Mouse (Mus musculus) liver, embryonic 12.5 days (tissue): Measurements from ENCODE around the gene Mdk. TPM values are rescaled to one million over a fixed set of nuclear protein-coding genes. Genes with fewer than 3 reads are reported as not detected.

ENCODE experiments used
- ATAC-seq: fragments of 200-750 bp; cut with Nextera tagmentation; 2 replicates; pipeline ENCODE4 v1.8.0; 2017; ENCODE audit warnings: moderate number of reproducible peaks, mild to moderate bottlenecking, moderate library complexity
- H3K27ac ChIP-seq: fragments of 300-500 bp; sonication (generic); 2 replicates; pipeline ENCODE4 v1.5.1; 2016; ENCODE audit warnings: mild to moderate bottlenecking
- H3K27me3 ChIP-seq: fragments of 300-500 bp; sonication (generic); replicated peaks from 2 replicates; pipeline ENCODE4 v1.6.1; 2016; ENCODE audit warnings: mild to moderate bottlenecking, moderate library complexity
- H3K36me3 ChIP-seq: fragments of 300-500 bp; sonication (generic); 2 replicates; pipeline ENCODE4 v1.6.1; 2016; ENCODE audit warnings: mild to moderate bottlenecking, moderate library complexity
- H3K4me1 ChIP-seq: fragments of 300-500 bp; sonication (generic); 2 replicates; pipeline ENCODE4 v1.6.1; 2016
- H3K4me2 ChIP-seq: fragments of 300-500 bp; sonication (generic); 2 replicates; pipeline ENCODE4 v1.6.1; 2016; ENCODE audit warnings: mild to moderate bottlenecking, moderate library complexity
- H3K4me3 ChIP-seq: fragments of 300-500 bp; sonication (generic); 2 replicates; pipeline ENCODE4 v1.5.1; 2016; ENCODE audit warnings: mild to moderate bottlenecking, moderate library complexity
- H3K9ac ChIP-seq: fragments of 300-500 bp; sonication (generic); 2 replicates; pipeline ENCODE4 v1.6.1; 2016; ENCODE audit warnings: mild to moderate bottlenecking, moderate library complexity
- H3K9me3 ChIP-seq: fragments of 300-500 bp; sonication (generic); replicated peaks from 2 replicates; pipeline ENCODE4 v1.6.1; 2016; ENCODE audit warnings: mild to moderate bottlenecking, moderate library complexity
- WGBS: fragments of 180-500 bp; shearing (Covaris S2); methylation state at CpG from one replicate; pipeline ENCODE4 v1.1.7; 2016; ENCODE audit not compliant: insufficient replicate concordance; 5-methylcytosine and 5-hydroxymethylcytosine counted together
- polyA plus RNA-seq: library from polyadenylated mRNA; unstranded; fragments of >200 nt; fragmentation: Nextera tagmentation; extraction: Ambion mirVana; gene quantifications from 2 replicates; pipeline ENCODE4 v1.2.1, GENCODE M21; 2016

Mdk gene
- polyA plus RNA-seq, 1 experiment from 2014 or later: 140 TPM

GRCm38 (mm10) chr2:91920130-91920529 lies 12.0 kb downstream of the Mdk start:
- H3K4me3 ChIP-seq: no peak overlapping the region
- ATAC-seq: no peak
- no peaks in the 10 kb centered on the region for H3K9me3 ChIP-seq
- no peak overlapping the region for H3K9ac ChIP-seq
- 49% methylated on average over 4 of the region's 4 CpGs for WGBS
- H3K4me1 ChIP-seq: peaks cover 59% of the 10 kb centered on the region
- H3K36me3 ChIP-seq: peaks cover 26% of the 10 kb centered on the region
- peaks cover 58% of the 10 kb centered on the region for H3K27me3 ChIP-seq
- H3K27ac ChIP-seq: no peak overlapping the region
- H3K4me2 ChIP-seq: no peak overlapping the region

GRCm38 (mm10) chr2:91917096-91917495 lies 15.0 kb downstream of the Mdk start:
- H3K9me3 ChIP-seq: no peaks in the 10 kb centered on the region
- H3K27ac ChIP-seq: peak overlapping the region; percentile 57
- no peak for ATAC-seq
- 76% methylated on average over 7 of the region's 7 CpGs for WGBS
- H3K4me2 ChIP-seq: no peak overlapping the region
- peaks cover 66% of the 10 kb centered on the region for H3K4me1 ChIP-seq
- H3K9ac ChIP-seq: no peak overlapping the region
- peaks cover 55% of the 10 kb centered on the region for H3K36me3 ChIP-seq
- H3K4me3 ChIP-seq: no peak overlapping the region
- H3K27me3 ChIP-seq: peaks cover 28% of the 10 kb centered on the region

- Histone ChIP-seq H3K9me3 (no peaks in the 10 kb centered on the region), H3K27ac (peak overlapping the region; percentile 57), H3K36me3 (peaks cover 61% of the 10 kb centered on the region), H3K4me2 (peak overlapping the region; percentile 3; the same call in 1 of the 2 replicates), H3K9ac (no peak overlapping the region), H3K27me3 (peaks cover 21% of the 10 kb centered on the region), H3K4me3 (no peak overlapping the region), H3K4me1 (peaks cover 60% of the 10 kb centered on the region)
- WGBS: 30% methylated on average over 7 of the region's 7 CpGs
- peak; percentile 77 for ATAC-seq
Measured at GRCm38 (mm10) chr2:91916346-91916977, 15.6 kb downstream of the Mdk start.

- Histone ChIP-seq H3K27me3 (no peaks in the 10 kb centered on the region), H3K4me2 (no peak overlapping the region), H3K27ac (no peak overlapping the region), H3K9me3 (no peaks in the 10 kb centered on the region), H3K36me3 (peaks cover 78% of the 10 kb centered on the region), H3K9ac (no peak overlapping the region), H3K4me3 (no peak overlapping the region), H3K4me1 (peaks cover 53% of the 10 kb centered on the region)
- no peak for ATAC-seq
- 68% methylated on average over 7 of the region's 7 CpGs for WGBS
Measured at GRCm38 (mm10) chr2:91913328-91914110, 18.6 kb downstream of the Mdk start.

GRCm38 (mm10) chr2:91912616-91913015 lies 19.5 kb downstream of the Mdk start:
- Histone ChIP-seq H3K4me2 (no peak overlapping the region), H3K36me3 (peaks cover 75% of the 10 kb centered on the region), H3K27ac (no peak overlapping the region), H3K4me1 (peaks cover 51% of the 10 kb centered on the region), H3K4me3 (no peak overlapping the region), H3K9me3 (no peaks in the 10 kb centered on the region), H3K9ac (no peak overlapping the region), H3K27me3 (no peaks in the 10 kb centered on the region)
- 54% methylated on average over 3 of the region's 3 CpGs for WGBS
- no peak for ATAC-seq

- no peak for ATAC-seq
- Histone ChIP-seq H3K36me3 (peaks cover 58% of the 10 kb centered on the region), H3K9ac (no peak overlapping the region), H3K27ac (no peak overlapping the region), H3K4me1 (peaks cover 5% of the 10 kb centered on the region; the same call in 1 of the 2 replicates), H3K27me3 (no peaks in the 10 kb centered on the region), H3K9me3 (no peaks in the 10 kb centered on the region), H3K4me3 (no peak overlapping the region), H3K4me2 (no peak overlapping the region)
- 82% methylated on average over 2 of the region's 2 CpGs for WGBS
Measured at GRCm38 (mm10) chr2:91906141-91906540, 26.0 kb downstream of the Mdk start.

- Histone ChIP-seq H3K4me1 (peaks cover 5% of the 10 kb centered on the region; the same call in 1 of the 2 replicates), H3K4me3 (no peak overlapping the region), H3K9ac (no peak overlapping the region), H3K9me3 (no peaks in the 10 kb centered on the region), H3K27ac (no peak overlapping the region), H3K36me3 (peaks cover 54% of the 10 kb centered on the region), H3K27me3 (no peaks in the 10 kb centered on the region), H3K4me2 (no peak overlapping the region)
- no peak for ATAC-seq
- 76% methylated on average over 5 of the region's 5 CpGs for WGBS
Measured at GRCm38 (mm10) chr2:91904618-91905307, 27.3 kb downstream of the Mdk start.

GRCm38 (mm10) chr2:91903171-91903925 lies 28.7 kb downstream of the Mdk start:
- Histone ChIP-seq H3K9me3 (no peaks in the 10 kb centered on the region), H3K4me2 (no peak overlapping the region), H3K9ac (no peak overlapping the region), H3K4me3 (no peak overlapping the region), H3K4me1 (peaks cover 5% of the 10 kb centered on the region; the same call in 1 of the 2 replicates), H3K36me3 (peaks cover 54% of the 10 kb centered on the region), H3K27me3 (no peaks in the 10 kb centered on the region), H3K27ac (no peak overlapping the region)
- no peak for ATAC-seq
- 73% methylated on average over 3 of the region's 3 CpGs for whole genome bisulfite sequencing

GRCm38 (mm10) chr2:91902336-91902735 lies 29.8 kb downstream of the Mdk start:
- no peak for ATAC-seq
- H3K4me3 ChIP-seq: no peak overlapping the region

GRCm38 (mm10) chr2:91900431-91900830 lies 31.7 kb downstream of the Mdk start:
- Histone ChIP-seq H3K9me3 (no peaks in the 10 kb centered on the region), H3K4me2 (no peak overlapping the region), H3K9ac (no peak overlapping the region), H3K27ac (no peak overlapping the region), H3K27me3 (no peaks in the 10 kb centered on the region), H3K36me3 (peaks cover 38% of the 10 kb centered on the region), H3K4me1 (peaks cover 5% of the 10 kb centered on the region; the same call in 1 of the 2 replicates), H3K4me3 (no peak overlapping the region)
- no peak for ATAC-seq
- 81% methylated on average over 8 of the region's 8 CpGs for WGBS

More at GRCm38 (mm10) chr2:91902336-91902735, 29.8 kb downstream of the Mdk start:
- no peaks in the 10 kb centered on the region for H3K9me3 ChIP-seq
- 76% methylated on average over 5 of the region's 5 CpGs for WGBS
- no peak overlapping the region for H3K9ac ChIP-seq
- H3K27ac ChIP-seq: no peak overlapping the region
- H3K4me2 ChIP-seq: no peak overlapping the region
- peaks cover 52% of the 10 kb centered on the region for H3K36me3 ChIP-seq
- no peaks in the 10 kb centered on the region for H3K27me3 ChIP-seq
- peaks cover 5% of the 10 kb centered on the region; the same call in 1 of the 2 replicates for H3K4me1 ChIP-seq

- Histone ChIP-seq H3K4me2 (no peak overlapping the region), H3K4me3 (no peak overlapping the region), H3K27ac (no peak overlapping the region), H3K9ac (no peak overlapping the region), H3K9me3 (no peaks in the 10 kb centered on the region), H3K4me1 (no peaks in the 10 kb centered on the region), H3K27me3 (no peaks in the 10 kb centered on the region), H3K36me3 (peaks cover 31% of the 10 kb centered on the region)
- ATAC-seq: no peak
- 80% methylated on average over 3 of the region's 3 CpGs for WGBS
Measured at GRCm38 (mm10) chr2:91899141-91899540, 33.0 kb downstream of the Mdk start.
